Mouse (Mus musculus): ENCODE measurements around the gene Coa4. TPM values are rescaled to one million over a fixed set of nuclear protein-coding genes. Genes with fewer than 3 reads are reported as not detected.

Coa4 gene
- polyA plus RNA-seq, 1 experiment = 29.7 TPM

DNA sequence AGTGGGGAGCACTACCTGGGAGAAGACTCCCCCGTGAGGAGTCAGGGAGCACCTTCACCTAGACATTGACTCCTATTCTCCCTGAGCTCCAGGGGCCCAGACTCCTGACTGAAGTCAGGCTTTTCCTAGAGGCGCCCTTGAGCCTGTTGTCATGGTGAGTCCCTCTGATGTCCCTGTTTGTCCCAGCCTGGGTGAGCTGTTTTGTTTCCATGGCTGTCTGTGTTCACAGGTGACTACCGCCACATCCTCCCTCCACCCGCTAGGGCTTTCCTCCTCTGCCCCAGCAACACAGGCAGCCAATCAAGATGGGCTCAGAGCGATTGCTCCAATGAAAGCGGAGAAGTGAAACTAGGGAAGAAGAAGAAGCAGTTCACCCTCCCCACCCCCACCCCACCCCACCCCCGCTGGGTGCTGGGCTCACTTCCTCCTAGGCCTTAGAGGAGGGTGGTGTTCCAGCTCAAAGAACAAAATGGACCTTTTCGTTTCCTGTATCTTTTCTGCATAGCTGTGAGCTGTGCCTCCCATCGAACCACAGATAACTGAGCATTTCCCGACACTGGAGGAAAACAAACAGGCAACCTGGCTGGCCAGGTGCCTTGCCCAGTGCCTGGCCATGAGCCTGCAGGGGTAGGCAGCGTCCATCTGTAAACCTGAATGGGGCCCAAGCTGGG lies 41.2 kb upstream of the Coa4 start:
- TF ChIP-seq CTCF (IDR thresholded peaks at IDR 0.05; ENCODE audit: low read depth, low read length) (no peak), POLR2A (IDR thresholded peaks at IDR 0.05; ENCODE audit: borderline replicate concordance, low read depth, low read length) (no peak)
- Histone ChIP-seq H3K4me3 (ENCODE audit: insufficient read depth, low read length) (peak overlapping the region; percentile 65), H3K27ac (ENCODE audit: insufficient read depth, low read depth, low read length) (peak overlapping the region; percentile 97), H3K4me1 (ENCODE audit: control insufficient read depth, insufficient read depth, low read length) (peaks cover 33% of the 10 kb centered on the region)

DNA sequence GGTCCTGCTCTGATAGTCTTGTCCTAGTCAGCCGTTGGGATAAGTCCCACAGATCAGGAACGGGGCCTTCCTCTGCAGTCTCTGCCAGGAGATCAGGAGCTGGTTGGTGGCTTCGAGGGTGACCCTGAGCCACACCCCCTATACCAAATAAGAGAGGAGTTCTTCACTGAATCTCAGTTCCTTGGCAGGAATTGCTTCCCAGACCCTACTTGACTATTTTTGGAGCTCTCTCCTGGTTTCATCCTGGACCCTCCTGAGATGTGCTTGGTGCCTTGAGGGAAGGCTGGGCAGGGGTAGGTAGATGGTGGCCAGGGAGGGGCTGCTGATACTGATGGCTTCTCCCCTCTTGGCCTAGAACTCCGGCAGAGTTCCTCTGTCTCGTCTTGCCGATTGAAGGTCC lies 40.5 kb upstream of the Coa4 start:
- Histone ChIP-seq H3K4me1 (ENCODE audit: control insufficient read depth, insufficient read depth, low read length) (peaks cover 33% of the 10 kb centered on the region), H3K4me3 (ENCODE audit: insufficient read depth, low read length) (peak overlapping the region; percentile 61), H3K27ac (ENCODE audit: insufficient read depth, low read depth, low read length) (peak overlapping the region; percentile 95)
- TF ChIP-seq CTCF (IDR thresholded peaks at IDR 0.05; ENCODE audit: low read depth, low read length) = no peak
- TF ChIP-seq POLR2A (IDR thresholded peaks at IDR 0.05; ENCODE audit: borderline replicate concordance, low read depth, low read length) = no peak

DNA sequence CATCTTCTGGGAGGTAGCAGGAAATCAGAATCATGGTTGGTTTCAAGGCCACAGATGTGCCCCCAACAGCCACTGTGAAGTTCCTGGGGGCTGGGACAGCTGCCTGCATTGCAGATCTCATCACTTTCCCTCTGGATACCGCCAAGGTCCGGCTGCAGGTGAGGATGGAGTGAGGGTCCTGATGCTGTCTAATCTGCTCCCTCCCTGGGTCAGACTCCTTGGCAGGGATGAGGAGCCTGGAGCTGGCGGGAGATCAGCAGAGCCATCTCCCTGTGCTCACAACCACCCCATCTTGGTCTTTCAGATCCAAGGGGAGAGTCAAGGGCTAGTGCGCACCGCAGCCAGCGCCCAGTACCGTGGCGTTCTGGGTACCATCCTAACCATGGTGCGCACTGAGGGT lies 40.1 kb upstream of the Coa4 start:
- Histone ChIP-seq H3K27ac (ENCODE audit: insufficient read depth, low read depth, low read length) (peak overlapping the region; percentile 95), H3K4me3 (ENCODE audit: insufficient read depth, low read length) (peak overlapping the region; percentile 61), H3K4me1 (ENCODE audit: control insufficient read depth, insufficient read depth, low read length) (peaks cover 33% of the 10 kb centered on the region)
- TF ChIP-seq POLR2A (IDR thresholded peaks at IDR 0.05; ENCODE audit: borderline replicate concordance, low read depth, low read length) (no peak), CTCF (IDR thresholded peaks at IDR 0.05; ENCODE audit: low read depth, low read length) (no peak)

DNA sequence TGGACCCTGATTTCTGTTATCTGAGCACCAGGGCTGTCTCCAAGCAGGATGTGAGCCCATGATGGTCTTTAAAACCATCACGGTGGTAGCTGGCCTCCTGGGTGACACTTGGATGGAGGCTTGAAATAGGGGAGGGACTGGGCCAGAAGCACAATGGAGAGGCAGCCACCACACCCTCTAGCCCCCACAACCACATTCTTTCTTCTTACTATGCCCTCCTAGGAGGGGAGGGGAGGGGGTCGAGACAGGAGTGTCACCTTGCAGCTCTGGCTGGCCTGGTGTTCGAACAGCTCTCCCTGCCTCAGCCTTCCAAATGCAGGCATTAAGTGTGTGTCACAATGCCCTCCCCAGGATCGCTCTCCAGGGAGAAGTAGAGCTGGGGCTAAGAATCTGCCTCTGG lies 39.5 kb upstream of the Coa4 start:
- peaks cover 34% of the 10 kb centered on the region for H3K4me1 ChIP-seq (ENCODE audit: control insufficient read depth, insufficient read depth, low read length)
- H3K27ac ChIP-seq (ENCODE audit: insufficient read depth, low read depth, low read length) = 0 out of 2 replicates have a peak overlapping the region, but pooled peaks have one; percentile 7
- H3K4me3 ChIP-seq (ENCODE audit: insufficient read depth, low read length) = no peak overlapping the region
- TF ChIP-seq CTCF (IDR thresholded peaks at IDR 0.05; ENCODE audit: low read depth, low read length) = no peak
- TF ChIP-seq POLR2A (IDR thresholded peaks at IDR 0.05; ENCODE audit: borderline replicate concordance, low read depth, low read length) = no peak

DNA sequence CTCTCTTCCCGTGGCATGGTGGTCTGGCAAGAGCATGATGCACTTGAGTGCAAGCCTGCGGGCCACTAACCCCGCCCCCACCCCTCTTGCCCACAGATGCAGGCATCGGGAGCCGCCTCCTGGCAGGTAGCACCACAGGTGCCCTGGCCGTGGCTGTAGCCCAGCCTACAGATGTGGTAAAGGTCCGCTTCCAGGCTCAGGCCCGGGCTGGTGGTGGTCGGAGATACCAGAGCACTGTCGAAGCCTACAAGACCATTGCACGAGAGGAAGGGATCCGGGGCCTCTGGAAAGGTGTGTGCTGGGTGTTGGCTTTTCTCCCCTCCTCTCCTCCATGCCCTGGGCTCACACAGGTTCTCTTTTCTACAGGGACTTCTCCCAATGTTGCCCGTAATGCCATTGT lies 38.9 kb upstream of the Coa4 start:
- Histone ChIP-seq H3K4me3 (ENCODE audit: insufficient read depth, low read length) (no peak overlapping the region), H3K4me1 (ENCODE audit: control insufficient read depth, insufficient read depth, low read length) (peaks cover 39% of the 10 kb centered on the region), H3K27ac (ENCODE audit: insufficient read depth, low read depth, low read length) (no peak overlapping the region)
- TF ChIP-seq CTCF (IDR thresholded peaks at IDR 0.05; ENCODE audit: low read depth, low read length) (no peak), POLR2A (IDR thresholded peaks at IDR 0.05; ENCODE audit: borderline replicate concordance, low read depth, low read length) (no peak)

DNA sequence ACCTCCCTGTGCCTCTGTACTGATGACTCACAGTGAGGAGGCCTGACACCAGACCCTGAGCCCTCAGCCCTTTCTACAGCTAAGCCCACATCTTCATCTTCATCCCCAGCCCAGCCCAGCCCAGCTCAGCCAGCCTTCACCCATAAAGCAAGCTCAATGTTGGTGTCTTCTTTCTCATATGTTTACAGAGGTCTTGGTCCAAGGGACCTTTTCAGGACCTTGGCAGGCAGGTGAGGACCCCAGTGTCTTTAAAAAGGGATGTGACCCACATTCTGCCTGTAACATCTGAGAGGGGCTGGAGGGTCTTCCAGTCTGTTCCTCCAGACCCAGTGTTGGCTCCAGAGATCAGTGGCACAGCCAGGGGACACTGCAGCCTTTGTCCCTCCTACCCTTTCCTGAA lies 37.4 kb upstream of the Coa4 start:
- peaks cover 54% of the 10 kb centered on the region for H3K4me1 ChIP-seq (ENCODE audit: control insufficient read depth, insufficient read depth, low read length)
- no peak for TF ChIP-seq CTCF (IDR thresholded peaks at IDR 0.05; ENCODE audit: low read depth, low read length)
- TF ChIP-seq POLR2A (IDR thresholded peaks at IDR 0.05; ENCODE audit: borderline replicate concordance, low read depth, low read length) = no peak
- H3K27ac ChIP-seq (ENCODE audit: insufficient read depth, low read depth, low read length) = no peak overlapping the region
- H3K4me3 ChIP-seq (ENCODE audit: insufficient read depth, low read length) = no peak overlapping the region

DNA sequence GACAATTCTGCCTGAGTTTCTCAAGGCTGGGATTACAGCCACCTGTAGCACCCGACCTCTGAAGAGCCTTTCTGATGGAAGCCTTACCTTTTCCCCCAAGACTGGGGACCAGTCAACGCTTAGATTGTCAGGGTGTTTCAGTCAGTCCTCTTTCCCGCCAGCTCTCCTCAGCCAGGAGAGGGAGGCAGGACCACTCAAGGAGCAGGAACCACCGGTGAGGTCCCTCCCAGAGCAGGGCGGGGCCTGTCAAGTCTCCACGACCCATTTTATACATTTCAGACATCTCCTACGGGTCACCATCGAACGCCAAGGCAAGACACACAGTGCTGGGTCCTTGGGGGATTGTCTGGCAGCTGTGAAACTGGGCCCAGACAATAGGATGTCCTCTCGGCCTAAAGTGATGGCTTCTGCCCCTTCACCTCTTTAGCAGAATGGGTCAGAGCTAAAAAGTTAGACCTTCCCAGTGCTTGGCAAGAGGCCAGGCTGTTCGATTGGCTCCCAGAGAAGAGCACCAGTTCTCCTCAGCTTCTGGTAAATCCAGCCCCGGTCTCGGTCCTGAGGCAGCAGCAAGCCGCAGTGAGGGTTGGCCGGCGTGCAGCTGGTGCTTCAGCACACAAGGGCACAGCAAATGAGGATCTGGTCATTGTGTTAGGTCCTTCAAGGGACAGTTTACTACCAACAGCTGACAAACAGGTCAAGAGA lies 36.4 kb upstream of the Coa4 start:
- TF ChIP-seq CTCF (IDR thresholded peaks at IDR 0.05; ENCODE audit: low read depth, low read length) (no peak), POLR2A (IDR thresholded peaks at IDR 0.05; ENCODE audit: borderline replicate concordance, low read depth, low read length) (no peak)
- Histone ChIP-seq H3K4me3 (ENCODE audit: insufficient read depth, low read length) (no peak overlapping the region), H3K4me1 (ENCODE audit: control insufficient read depth, insufficient read depth, low read length) (peaks cover 61% of the 10 kb centered on the region), H3K27ac (ENCODE audit: insufficient read depth, low read depth, low read length) (peak overlapping the region; percentile 10; the same call in 1 of the 2 replicates)

DNA sequence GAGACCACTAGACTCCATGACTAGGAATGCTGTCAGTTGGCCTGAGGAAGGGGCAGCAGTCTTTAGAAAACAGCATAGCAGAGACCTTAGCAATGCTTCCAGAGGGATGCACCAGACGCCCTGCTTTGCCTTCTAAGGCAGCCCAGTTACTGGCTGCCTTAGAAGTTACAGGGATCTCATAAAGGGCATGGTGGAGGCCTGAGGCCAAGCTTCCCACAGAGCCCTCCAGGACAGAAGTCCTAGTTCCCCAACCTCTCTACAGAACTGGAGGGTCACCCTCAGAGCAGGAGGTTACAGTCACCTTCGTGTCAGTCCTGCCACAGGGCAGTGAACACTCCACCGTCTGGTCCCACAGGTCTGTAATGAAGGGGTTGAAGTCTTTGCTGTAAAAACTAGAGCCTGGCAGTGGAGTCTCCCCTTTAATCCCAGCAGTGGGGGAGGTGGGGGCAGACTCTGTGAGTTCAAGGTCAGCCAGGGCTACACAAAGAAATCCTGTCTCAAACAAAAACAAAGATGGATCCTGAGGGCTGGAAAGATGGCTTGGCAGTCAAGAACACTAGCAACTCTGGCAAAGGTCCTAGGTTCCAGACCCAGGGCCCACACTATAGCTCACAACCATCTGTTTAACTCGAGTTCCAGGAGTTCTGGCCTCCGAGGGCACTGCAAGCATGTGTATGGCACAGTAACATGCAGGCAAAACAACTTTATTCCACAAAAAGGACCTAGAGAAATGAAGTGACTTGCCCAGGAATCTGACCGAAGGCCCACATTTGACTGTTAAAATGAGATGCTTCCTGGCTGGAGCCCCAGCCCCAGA lies 35.6 kb upstream of the Coa4 start:
- Histone ChIP-seq H3K4me1 (ENCODE audit: control insufficient read depth, insufficient read depth, low read length) (peaks cover 61% of the 10 kb centered on the region), H3K27ac (ENCODE audit: insufficient read depth, low read depth, low read length) (peak overlapping the region; percentile 10), H3K4me3 (ENCODE audit: insufficient read depth, low read length) (no peak overlapping the region)
- no peak for TF ChIP-seq CTCF (IDR thresholded peaks at IDR 0.05; ENCODE audit: low read depth, low read length)

DNA sequence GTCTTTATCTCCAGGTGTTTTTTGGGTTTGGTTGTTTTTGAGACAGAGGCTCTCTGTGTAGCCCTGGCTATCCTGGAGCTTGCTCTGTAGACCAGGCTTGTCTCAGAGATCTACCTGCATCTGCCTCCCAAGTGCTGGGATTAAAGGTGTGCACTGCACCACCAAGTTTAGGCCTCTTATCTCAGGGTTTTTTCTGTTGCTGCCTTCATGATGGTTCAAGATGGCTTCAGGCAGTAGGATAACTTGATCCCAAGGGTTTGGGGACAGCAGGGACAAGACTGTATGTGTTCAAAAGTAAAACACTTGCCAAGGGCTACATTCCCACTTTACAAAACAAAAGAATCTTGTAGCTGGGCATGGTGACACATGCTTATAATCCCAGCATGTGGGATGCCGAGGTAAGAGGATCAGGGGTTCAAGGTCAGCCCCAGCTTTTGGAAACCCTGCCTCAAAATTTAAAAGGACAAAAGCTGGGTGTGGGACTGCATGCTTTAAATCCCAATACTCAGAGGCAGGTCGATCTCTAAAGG lies 35.0 kb upstream of the Coa4 start:
- no peak overlapping the region for H3K27ac ChIP-seq (ENCODE audit: insufficient read depth, low read depth, low read length)
- H3K4me3 ChIP-seq (ENCODE audit: insufficient read depth, low read length) = no peak overlapping the region
- peaks cover 56% of the 10 kb centered on the region for H3K4me1 ChIP-seq (ENCODE audit: control insufficient read depth, insufficient read depth, low read length)
- TF ChIP-seq CTCF (IDR thresholded peaks at IDR 0.05; ENCODE audit: low read depth, low read length) = no peak
- TF ChIP-seq POLR2A (IDR thresholded peaks at IDR 0.05; ENCODE audit: borderline replicate concordance, low read depth, low read length) = peak; percentile 51; the same call in 1 of the 2 replicates
